In genomic region chr9:65427511-65427910, GRCm38 (mm10) we compare ENCODE assay signal across 30 mouse cellular contexts. TPM values are rescaled to one million over a fixed set of nuclear protein-coding genes. Genes with fewer than 3 reads are reported as not detected.
DNase-seq lines count a peak whose midpoint lies in the region; ATAC-seq and TF ChIP-seq lines count a peak whose summit lies in the region.
"Had no signal": no experiment of that assay in that cellular context is flagged by ENCODE, and none has a peak within 500 bp of the region (broad histone marks: within the 10 kb centered on the region; RNA-seq: fewer than 3 reads in every experiment).

No protein-coding gene starts in this region.

- no peak overlapping the region for H3K9ac ChIP-seq in kidney, embryonic 15.5 days
- no peak overlapping the region for H3K9ac ChIP-seq in kidney, postnatal 0 days (ENCODE audit: low read depth, low read length)
- H3K9ac ChIP-seq: embryonic facial prominence, embryonic 15.5 days; forebrain, embryonic 15.5 days; heart, embryonic 15.5 days had no signal

- H3K4me3 ChIP-seq in kidney, embryonic 15.5 days (replicated peaks), result no peak overlapping the region
- no peak overlapping the region for H3K4me3 ChIP-seq in kidney, postnatal 0 days (replicated peaks; ENCODE audit: low read depth, low read length)
- H3K4me3 ChIP-seq: embryonic facial prominence, embryonic 15.5 days; erythroblast, embryonic 14.5 days; forebrain, embryonic 10.5 days; forebrain, embryonic 15.5 days; heart, adult 2 months; heart, embryonic 15.5 days; hindbrain, embryonic 10.5 days had no signal

- H3K4me1 ChIP-seq in kidney, embryonic 15.5 days, result no peaks in the 10 kb centered on the region
- H3K4me1 ChIP-seq in kidney, postnatal 0 days (replicated peaks; ENCODE audit: insufficient read depth, low read length), result no peaks in the 10 kb centered on the region
- H3K4me1 ChIP-seq: embryonic facial prominence, embryonic 15.5 days; forebrain, embryonic 10.5 days; forebrain, embryonic 15.5 days; heart, embryonic 15.5 days had no signal

- no peak for TF ChIP-seq CTCF in kidney, postnatal 0 days (IDR thresholded peaks at IDR 0.05; ENCODE audit: low read depth)

- peak; percentile 53 for DNase-seq in kidney, adult 11 months
- no peak for DNase-seq in kidney, postnatal 25 days
- no peak for DNase-seq in kidney, adult 18-20 months
- DNase-seq in kidney, postnatal 0 days (ENCODE audit: low spot score), result peak; percentile 36
- DNase-seq in yolk sac, embryonic 10.5 days (ENCODE audit: low spot score), result peak; percentile 31
- no peak for DNase-seq in ovary, postnatal 10 days (ENCODE audit: low spot score)
- DNase-seq: adrenal gland, postnatal 10 days; B cell, adult 2 months; cerebellum, adult 11 months; cerebellum, adult 8-10 months; cerebellum, postnatal 14 days; embryo, embryonic 11 days; gastrocnemius, postnatal 10 days; heart, adult 2 months; heart, postnatal 14 days had no signal

- H3K4me2 ChIP-seq in kidney, embryonic 15.5 days, result no peak overlapping the region
- no peak overlapping the region for H3K4me2 ChIP-seq in kidney, postnatal 0 days (ENCODE audit: low read length)
- H3K4me2 ChIP-seq: embryonic facial prominence, embryonic 15.5 days; forebrain, embryonic 15.5 days; heart, embryonic 11.5 days; heart, embryonic 15.5 days had no signal

- 46% methylated on average over 2 of the region's 2 CpGs for WGBS in kidney, embryonic 15.5 days
- 41% methylated on average over 2 of the region's 2 CpGs for WGBS in kidney, postnatal 0 days

- no peaks in the 10 kb centered on the region for H3K27me3 ChIP-seq in kidney, embryonic 15.5 days
- H3K27me3 ChIP-seq in kidney, postnatal 0 days (ENCODE audit: insufficient read depth, low read length), result no peaks in the 10 kb centered on the region
- H3K27me3 ChIP-seq: embryonic facial prominence, embryonic 15.5 days; forebrain, embryonic 15.5 days; heart, embryonic 15.5 days had no signal

- H3K9me3 ChIP-seq in kidney, embryonic 15.5 days (replicated peaks), result no peaks in the 10 kb centered on the region
- H3K9me3 ChIP-seq in kidney, postnatal 0 days (replicated peaks; ENCODE audit: low read length), result no peaks in the 10 kb centered on the region
- H3K9me3 ChIP-seq: embryonic facial prominence, embryonic 15.5 days; forebrain, embryonic 10.5 days; forebrain, embryonic 15.5 days; G1E; heart, embryonic 15.5 days; hindbrain, embryonic 10.5 days had no signal

- 0 out of 2 replicates have a peak overlapping the region, but pooled peaks have one; percentile 41 for H3K27ac ChIP-seq in kidney, embryonic 15.5 days
- 0 out of 2 replicates have a peak overlapping the region, but pooled peaks have one; percentile 64 for H3K27ac ChIP-seq in kidney, postnatal 0 days
- H3K27ac ChIP-seq: embryonic facial prominence, embryonic 15.5 days; forebrain, embryonic 10.5 days; forebrain, embryonic 15.5 days; heart, adult 2 months; heart, embryonic 15.5 days; hindbrain, embryonic 10.5 days had no signal

- ATAC-seq in kidney, embryonic 15.5 days (replicated peaks; ENCODE audit: low FRiP score), result peak; percentile 49
- peak; percentile 59 for ATAC-seq in kidney, postnatal 0 days (replicated peaks; ENCODE audit: low FRiP score, low read depth)
- ATAC-seq in monocyte, adult 5-6 weeks (replicated peaks; ENCODE audit: insufficient number of reproducible peaks, low FRiP score, low TSS enrichment, poor library complexity, severe bottlenecking), result no peak
- ATAC-seq: CD4-positive, CD25-positive, alpha-beta regulatory T cell, adult 4 months; forebrain, embryonic 15.5 days had no signal

- no peaks in the 10 kb centered on the region for H3K36me3 ChIP-seq in kidney, embryonic 15.5 days
- H3K36me3 ChIP-seq in kidney, postnatal 0 days (ENCODE audit: insufficient read depth, low read length), result no peaks in the 10 kb centered on the region
- H3K36me3 ChIP-seq: embryonic facial prominence, embryonic 15.5 days; forebrain, embryonic 10.5 days; forebrain, embryonic 15.5 days; G1E; heart, embryonic 15.5 days; hindbrain, embryonic 10.5 days had no signal

RNA-seq across cellular contexts. Expression of gene Slc51b, which starts 4.8 kb away (rescaled TPM):
- 3.1 and 4.3 TPM in 2 replicates for polyA plus RNA-seq in kidney, embryonic 15.5 days (2015; fragmentation: Nextera tagmentation; extraction: Ambion mirVana)
- 33.4 and 36.0 TPM in 2 replicates for polyA plus RNA-seq in kidney, postnatal 0 days (2015; fragmentation: Nextera tagmentation; extraction: Ambion mirVana)
- total RNA-seq in monocyte, adult 5-6 weeks (2017), result not detected in 3 replicates
- total RNA-seq: common myeloid progenitor, adult 5-6 weeks; G1E; gastrocnemius, postnatal 10 days; gastrocnemius, postnatal 4 days; heart, adult 2 months; heart, postnatal 14 days had no signal
- polyA plus RNA-seq: brain, embryonic 14.5 days; CD4-positive, CD25-positive, alpha-beta regulatory T cell, adult 4 months; embryonic facial prominence, embryonic 11.5 days; embryonic facial prominence, embryonic 15.5 days; erythroblast, embryonic 14.5 days; forebrain, embryonic 10.5 days; forebrain, embryonic 15.5 days; G1E; heart, adult 2 months; heart, embryonic 11.5 days; heart, embryonic 15.5 days; hindbrain, embryonic 10.5 days had no signal

RNA-seq across cellular contexts. Expression of gene Mtfmt, which starts 8.1 kb away (rescaled TPM):
- polyA plus RNA-seq in kidney, embryonic 15.5 days (2015; fragmentation: Nextera tagmentation; extraction: Ambion mirVana), result 21.1 and 25.3 TPM in 2 replicates
- 19.2 and 20.6 TPM in 2 replicates for polyA plus RNA-seq in kidney, postnatal 0 days (2015; fragmentation: Nextera tagmentation; extraction: Ambion mirVana)
- total RNA-seq in monocyte, adult 5-6 weeks (2017), result 11.0 to 16.0 TPM (median 14.8 TPM) in 3 replicates

RNA-seq across cellular contexts. Expression of gene Rasl12, which starts 29.2 kb away (rescaled TPM):
- polyA plus RNA-seq in kidney, embryonic 15.5 days (2015; fragmentation: Nextera tagmentation; extraction: Ambion mirVana), result 13.4 and 16.1 TPM in 2 replicates
- 10.4 and 10.7 TPM in 2 replicates for polyA plus RNA-seq in kidney, postnatal 0 days (2015; fragmentation: Nextera tagmentation; extraction: Ambion mirVana)
- total RNA-seq in monocyte, adult 5-6 weeks (2017), result 0.95 to 15.8 TPM (median 4.8 TPM) in 3 replicates
- polyA plus RNA-seq: CD4-positive, CD25-positive, alpha-beta regulatory T cell, adult 4 months; G1E had no signal

RNA-seq across cellular contexts. Expression of gene Spg21, which starts 33.2 kb away (rescaled TPM):
- 111 and 126 TPM in 2 replicates for polyA plus RNA-seq in kidney, embryonic 15.5 days (2015; fragmentation: Nextera tagmentation; extraction: Ambion mirVana)
- 118 and 122 TPM in 2 replicates for polyA plus RNA-seq in kidney, postnatal 0 days (2015; fragmentation: Nextera tagmentation; extraction: Ambion mirVana)
- 55.6 to 62.9 TPM (median 60.9 TPM) in 3 replicates for total RNA-seq in monocyte, adult 5-6 weeks (2017)

RNA-seq across cellular contexts. Expression of gene Kbtbd13, which starts 36.1 kb away (rescaled TPM):
- 2.2 TPM in 2 replicates for polyA plus RNA-seq in kidney, embryonic 15.5 days (2015; fragmentation: Nextera tagmentation; extraction: Ambion mirVana)
- 1.2 and 1.5 TPM in 2 replicates for polyA plus RNA-seq in kidney, postnatal 0 days (2015; fragmentation: Nextera tagmentation; extraction: Ambion mirVana)
- total RNA-seq in monocyte, adult 5-6 weeks (2017), result 0.29 TPM in 1 of 3 replicates, not detected in the others
- total RNA-seq: G1E had no signal
- polyA plus RNA-seq: CD4-positive, CD25-positive, alpha-beta regulatory T cell, adult 4 months; erythroblast, embryonic 14.5 days; G1E had no signal

Comparison
In these comparisons a context has a peak if more than half of its experiments do, and no peak if none do; other contexts are left out.
1. DNase-seq: peak in kidney, adult 11 months (single experiment), kidney, postnatal 0 days (single experiment) and yolk sac, embryonic 10.5 days (single experiment); none in kidney, postnatal 25 days (0 of 2), kidney, adult 18-20 months (single experiment) and ovary, postnatal 10 days (single experiment).